Mouse (Mus musculus): Measurements from ENCODE around the gene Cacna2d3. TPM values are rescaled to one million over a fixed set of nuclear protein-coding genes. Genes with fewer than 3 reads are reported as not detected.

Gene Cacna2d3
- polyA plus RNA-seq, 1 experiment from 2014 or later = 1.1 TPM

DNA sequence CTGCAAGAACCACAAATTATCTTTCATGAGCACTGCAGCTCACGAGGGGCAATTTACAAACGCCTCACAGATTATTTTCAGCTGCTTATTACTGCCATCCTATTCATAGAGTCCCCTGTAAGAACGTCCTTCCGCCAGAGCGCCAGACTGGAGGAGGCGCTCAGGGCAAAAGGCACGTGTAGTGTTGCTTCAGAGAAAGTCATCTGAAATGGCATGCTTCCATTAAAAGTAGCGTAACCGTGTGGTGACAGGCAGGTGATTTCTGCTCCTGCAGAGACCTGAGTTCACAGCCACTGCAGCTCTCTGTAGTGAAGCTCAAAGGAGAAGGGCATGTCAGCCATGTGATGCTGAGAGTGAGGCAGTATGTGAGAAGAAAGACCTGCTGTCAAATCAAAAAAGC lies 691.1 kb downstream of the Cacna2d3 start:
- no peaks in the 10 kb centered on the region for H3K36me3 ChIP-seq
- no peaks in the 10 kb centered on the region for H3K27me3 ChIP-seq (ENCODE audit: insufficient read depth, poor library complexity, severe bottlenecking)
- WGBS = 58% methylated on average over 9 of the region's 9 CpGs
- no peak overlapping the region for H3K27ac ChIP-seq
- H3K4me3 ChIP-seq = no peak overlapping the region
- peaks cover 16% of the 10 kb centered on the region for H3K4me1 ChIP-seq
- no peak for DNase-seq (ENCODE audit: low spot score)
- no peaks in the 10 kb centered on the region for H3K9me3 ChIP-seq

DNA sequence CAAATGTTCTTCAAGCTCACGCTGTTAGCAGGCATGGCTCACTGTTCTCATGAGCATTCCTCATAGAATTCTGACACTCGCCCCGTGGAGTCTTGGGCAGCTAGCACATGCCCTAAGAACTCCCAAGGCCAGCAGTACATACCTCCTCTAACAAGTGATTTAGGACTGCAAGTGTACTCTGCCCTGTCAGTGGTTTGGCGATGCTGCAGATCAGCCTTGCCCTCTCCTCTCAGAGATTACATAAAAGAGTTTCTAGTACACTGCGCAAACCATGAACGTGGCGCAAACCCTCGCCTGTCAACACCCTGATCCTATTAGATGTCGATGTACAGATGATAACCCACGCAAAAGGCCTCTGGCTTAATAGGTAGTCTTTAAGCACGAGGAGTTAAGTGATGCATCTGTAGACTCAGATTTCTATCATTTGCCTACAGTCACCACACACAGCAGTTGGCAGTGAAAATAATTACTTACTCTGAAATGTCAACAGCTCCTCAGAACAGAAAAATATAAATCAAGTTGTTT lies 691.7 kb downstream of the Cacna2d3 start:
- WGBS = 47% methylated on average over 11 of the region's 11 CpGs

DNA sequence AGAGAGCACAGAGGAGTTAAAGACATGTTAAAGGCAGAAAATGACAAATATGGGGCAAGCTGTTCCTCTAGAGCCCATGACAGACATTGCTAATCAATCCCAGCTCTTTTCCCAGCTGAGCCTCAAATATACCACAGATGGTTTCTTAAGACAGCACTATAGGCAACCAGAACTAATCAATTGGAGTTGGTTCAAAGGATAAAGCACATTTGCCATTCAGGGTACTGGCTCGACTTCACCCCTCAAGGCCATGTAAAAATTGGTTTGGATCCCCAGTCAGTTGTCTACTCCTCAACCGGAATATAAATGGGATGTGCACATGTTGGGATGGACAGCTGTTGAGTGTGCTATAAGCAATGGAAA lies 692.6 kb downstream of the Cacna2d3 start:
- Histone ChIP-seq H3K9me3 (no peaks in the 10 kb centered on the region), H3K27ac (no peak overlapping the region), H3K27me3 (ENCODE audit: insufficient read depth, poor library complexity, severe bottlenecking) (no peaks in the 10 kb centered on the region), H3K4me3 (no peak overlapping the region), H3K4me1 (peaks cover 19% of the 10 kb centered on the region), H3K36me3 (no peaks in the 10 kb centered on the region)
- no peak for DNase-seq (ENCODE audit: low spot score)
- 74% methylated on average over 2 of the region's 2 CpGs for WGBS

More for the DNA sequence above, 691.7 kb downstream of the Cacna2d3 start:
- DNase-seq (ENCODE audit: low spot score) = no peak
- Histone ChIP-seq H3K4me3 (no peak overlapping the region), H3K27ac (no peak overlapping the region), H3K36me3 (no peaks in the 10 kb centered on the region), H3K27me3 (ENCODE audit: insufficient read depth, poor library complexity, severe bottlenecking) (no peaks in the 10 kb centered on the region), H3K9me3 (no peaks in the 10 kb centered on the region), H3K4me1 (peaks cover 19% of the 10 kb centered on the region)

DNA sequence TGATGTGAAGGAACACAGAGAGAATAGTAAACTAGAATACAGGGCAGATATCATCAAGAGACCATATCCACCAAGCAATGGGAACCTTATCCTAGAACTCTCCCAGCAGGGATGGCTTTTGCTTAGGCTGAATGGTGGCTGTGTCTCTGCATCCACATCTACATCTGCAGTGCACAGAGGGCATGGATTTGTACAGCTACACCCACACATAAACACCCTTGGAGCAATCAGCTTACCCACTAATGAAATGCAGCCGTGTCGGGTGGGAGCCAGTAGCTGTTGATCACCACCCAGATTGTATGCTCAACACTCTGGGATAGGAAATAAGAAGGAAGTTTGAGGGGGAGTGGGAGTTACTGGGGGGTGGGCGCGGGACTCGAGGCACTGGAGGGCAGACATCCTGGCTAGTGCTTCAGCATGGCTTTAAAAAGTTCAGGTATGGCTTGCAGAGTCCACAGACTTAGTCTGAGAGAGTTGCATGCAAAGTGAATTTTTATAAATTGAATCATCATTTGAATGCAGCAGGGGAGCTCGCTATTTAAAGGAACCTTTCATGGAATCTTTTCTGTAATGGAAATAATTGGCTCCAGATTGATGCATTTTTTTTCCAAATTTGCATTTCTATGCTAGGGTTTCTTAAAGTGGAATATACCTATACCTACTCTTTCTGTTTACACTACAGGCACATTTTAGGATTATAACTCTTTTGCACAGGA lies 693.1 kb downstream of the Cacna2d3 start:
- 86% methylated on average over 6 of the region's 6 CpGs for WGBS
- no peak for DNase-seq (ENCODE audit: low spot score)
- no peak overlapping the region for H3K4me3 ChIP-seq
- H3K27me3 ChIP-seq (ENCODE audit: insufficient read depth, poor library complexity, severe bottlenecking) = no peaks in the 10 kb centered on the region
- peaks cover 19% of the 10 kb centered on the region for H3K4me1 ChIP-seq
- no peaks in the 10 kb centered on the region for H3K9me3 ChIP-seq
- no peaks in the 10 kb centered on the region for H3K36me3 ChIP-seq
- H3K27ac ChIP-seq = no peak overlapping the region

DNA sequence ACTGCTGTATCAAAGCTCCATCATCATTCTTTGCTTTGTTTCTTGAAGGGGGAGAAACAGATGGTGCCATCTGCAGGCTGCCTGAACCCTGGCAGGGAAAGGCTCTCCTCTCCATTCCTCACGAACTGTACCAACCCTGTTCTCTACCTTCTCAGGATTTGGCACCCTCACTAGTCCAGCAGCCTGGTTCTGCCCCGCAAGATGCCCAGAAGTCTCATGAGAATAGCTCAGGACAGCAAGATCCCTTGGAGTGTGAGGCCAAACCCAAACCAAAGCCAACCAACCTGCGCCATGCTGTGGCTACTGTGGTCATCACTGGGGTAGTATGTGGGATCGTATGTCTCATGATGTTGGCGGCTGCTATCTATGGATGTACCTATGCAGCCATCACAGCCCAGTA lies 694.4 kb downstream of the Cacna2d3 start:
- H3K9me3 ChIP-seq = no peaks in the 10 kb centered on the region
- WGBS = 85% methylated on average over 5 of the region's 5 CpGs
- no peak overlapping the region for H3K27ac ChIP-seq
- DNase-seq (ENCODE audit: low spot score) = no peak
- no peaks in the 10 kb centered on the region for H3K27me3 ChIP-seq (ENCODE audit: insufficient read depth, poor library complexity, severe bottlenecking)
- H3K4me1 ChIP-seq = peaks cover 19% of the 10 kb centered on the region
- no peaks in the 10 kb centered on the region for H3K36me3 ChIP-seq
- H3K4me3 ChIP-seq = no peak overlapping the region

DNA sequence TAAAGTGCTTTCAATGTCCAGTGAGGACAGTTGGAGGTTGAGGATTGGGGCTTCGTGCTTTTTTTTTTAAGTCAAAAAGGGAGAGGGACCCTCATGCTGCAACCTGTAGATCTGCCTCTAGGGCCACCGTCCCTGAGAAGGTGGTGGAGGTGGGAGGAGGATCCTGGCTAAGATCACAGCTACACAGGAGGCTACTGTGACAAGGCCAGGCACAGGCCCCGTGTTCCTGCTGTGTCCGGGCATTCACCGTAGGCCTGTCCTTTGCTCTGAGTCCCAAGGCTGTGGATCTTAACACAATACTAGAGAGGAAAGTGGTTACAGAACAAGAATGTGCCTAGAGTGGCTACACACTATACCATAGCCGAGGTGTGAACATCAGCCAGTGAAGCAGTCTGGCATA lies 696.3 kb downstream of the Cacna2d3 start:
- WGBS = 71% methylated on average over 6 of the region's 6 CpGs
- H3K27ac ChIP-seq = no peak overlapping the region
- peak; percentile 64 for DNase-seq (ENCODE audit: low spot score)
- H3K4me1 ChIP-seq = peaks cover 16% of the 10 kb centered on the region
- H3K36me3 ChIP-seq = no peaks in the 10 kb centered on the region
- no peaks in the 10 kb centered on the region for H3K9me3 ChIP-seq
- no peak overlapping the region for H3K4me3 ChIP-seq
- no peaks in the 10 kb centered on the region for H3K27me3 ChIP-seq (ENCODE audit: insufficient read depth, poor library complexity, severe bottlenecking)

DNA sequence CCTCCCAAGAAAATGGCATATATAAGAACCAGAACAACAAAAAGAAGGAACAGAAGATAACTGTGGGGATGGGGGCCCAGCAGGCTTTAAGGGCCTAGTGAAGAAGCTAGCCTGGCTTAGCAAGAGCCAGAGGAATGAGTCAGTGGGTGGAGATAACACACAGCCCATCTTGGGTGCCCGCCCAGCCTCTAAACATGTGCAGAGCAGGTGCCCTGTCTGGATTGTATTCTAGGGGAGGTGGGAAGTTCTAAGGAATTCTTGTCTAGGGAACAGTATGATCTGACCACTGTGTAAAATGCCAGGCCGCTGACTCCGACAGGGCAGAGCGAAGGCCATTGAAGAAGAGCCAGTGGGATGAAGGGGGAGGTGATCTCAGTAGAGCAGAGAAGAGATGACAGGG lies 698.4 kb downstream of the Cacna2d3 start:
- Histone ChIP-seq H3K4me3 (no peak overlapping the region), H3K4me1 (peaks cover 15% of the 10 kb centered on the region), H3K27me3 (ENCODE audit: insufficient read depth, poor library complexity, severe bottlenecking) (no peaks in the 10 kb centered on the region), H3K27ac (no peak overlapping the region), H3K36me3 (no peaks in the 10 kb centered on the region), H3K9me3 (no peaks in the 10 kb centered on the region)
- DNase-seq (ENCODE audit: low spot score) = no peak
- 89% methylated on average over 4 of the region's 4 CpGs for WGBS

DNA sequence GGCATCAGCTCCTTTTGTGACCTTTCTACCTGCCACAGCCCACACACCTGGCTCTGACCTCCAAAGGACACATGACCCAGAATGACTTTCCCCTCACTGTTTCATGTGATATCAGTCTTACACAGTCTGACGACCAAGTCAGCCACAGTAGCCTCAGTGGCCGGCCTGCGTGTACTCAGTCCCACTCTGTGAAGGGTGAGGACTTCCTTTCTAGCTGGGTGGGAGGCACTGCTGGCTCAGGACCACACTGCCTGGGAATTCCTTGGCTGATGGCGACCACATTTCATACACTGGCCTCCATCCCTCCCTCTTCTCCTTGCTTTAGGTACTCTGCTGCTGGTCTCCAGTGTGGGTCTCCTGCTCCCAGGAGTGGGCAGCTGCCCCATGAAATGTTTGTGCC lies 700.4 kb downstream of the Cacna2d3 start:
- H3K27ac ChIP-seq = no peak overlapping the region
- H3K4me3 ChIP-seq = no peak overlapping the region
- H3K4me1 ChIP-seq = peaks cover 34% of the 10 kb centered on the region
- H3K27me3 ChIP-seq (ENCODE audit: insufficient read depth, poor library complexity, severe bottlenecking) = no peaks in the 10 kb centered on the region
- no peaks in the 10 kb centered on the region for H3K36me3 ChIP-seq
- no peaks in the 10 kb centered on the region for H3K9me3 ChIP-seq
- 65% methylated on average over 4 of the region's 4 CpGs for WGBS
- no peak for DNase-seq (ENCODE audit: low spot score)

DNA sequence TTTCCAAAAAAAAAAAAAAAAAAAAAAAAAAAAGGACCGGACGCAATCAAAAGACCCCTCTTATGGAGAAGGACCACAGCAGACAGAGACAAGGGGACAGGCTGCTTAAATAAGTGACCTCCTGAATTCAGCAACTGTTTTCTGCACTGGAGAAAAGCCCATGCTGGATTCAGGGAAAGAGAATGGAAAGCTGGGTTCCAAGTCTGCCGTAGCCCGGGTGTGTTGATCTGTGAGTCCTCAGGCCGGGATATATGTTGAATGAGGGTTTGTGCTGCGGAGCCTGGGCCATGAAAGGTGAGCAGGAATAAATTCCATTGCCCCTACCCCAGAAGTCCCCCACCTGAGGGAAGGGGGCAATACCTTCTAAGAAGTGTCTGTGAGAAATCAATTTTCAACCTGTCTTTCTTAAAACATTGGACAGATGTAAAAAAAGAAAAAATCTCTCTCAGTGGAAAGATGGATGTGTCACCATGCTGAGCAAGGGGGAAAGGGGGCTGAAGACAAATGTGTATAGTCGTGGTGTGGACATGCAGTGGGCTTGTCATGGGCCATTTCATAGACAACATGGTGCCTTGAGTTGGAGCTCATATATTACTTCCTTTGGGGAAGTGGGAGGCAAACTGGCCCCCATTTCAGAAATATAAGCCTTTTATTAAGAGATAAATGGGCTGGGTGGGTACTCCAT lies 703.2 kb downstream of the Cacna2d3 start:
- H3K27ac ChIP-seq = peak overlapping the region; percentile 77; the same call in 1 of the 2 replicates
- DNase-seq (ENCODE audit: low spot score) = no peak
- no peaks in the 10 kb centered on the region for H3K27me3 ChIP-seq (ENCODE audit: insufficient read depth, poor library complexity, severe bottlenecking)
- H3K4me1 ChIP-seq = peaks cover 34% of the 10 kb centered on the region
- WGBS = 35% methylated on average over 7 of the region's 7 CpGs
- H3K36me3 ChIP-seq = no peaks in the 10 kb centered on the region
- no peaks in the 10 kb centered on the region for H3K9me3 ChIP-seq
- H3K4me3 ChIP-seq = peak overlapping the region; percentile 28

DNA sequence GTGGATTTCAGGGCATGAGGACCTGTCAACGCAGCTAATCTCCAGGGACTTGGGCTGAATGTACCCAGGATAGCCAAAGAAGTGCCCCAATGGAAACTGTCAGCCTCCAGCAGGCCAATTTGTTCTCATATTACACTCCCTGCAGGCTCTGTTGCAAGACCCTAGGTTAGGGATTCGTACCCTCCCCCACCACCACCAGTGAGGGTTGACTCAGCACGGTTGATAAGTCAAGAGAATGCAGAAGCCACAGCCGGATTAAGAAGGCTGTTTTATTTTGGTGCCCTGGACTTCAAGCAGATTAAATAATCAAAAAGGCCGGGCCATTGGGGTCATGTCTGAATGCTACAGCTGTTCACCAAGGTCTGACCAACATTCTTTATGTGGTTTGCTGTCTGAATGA lies 703.8 kb downstream of the Cacna2d3 start, which contains the start of gene Lrtm1:
Gene Lrtm1 (plus strand): TSS at position 326 of the 400 bp plus-strand sequence.
- H3K4me3 ChIP-seq = peak within 1 kb of the TSS; percentile 28
- H3K27me3 ChIP-seq (ENCODE audit: insufficient read depth, poor library complexity, severe bottlenecking) = no peaks in the 10 kb centered on the region
- H3K4me1 ChIP-seq = peaks cover 34% of the 10 kb centered on the region
- no peaks in the 10 kb centered on the region for H3K9me3 ChIP-seq
- H3K27ac ChIP-seq = peak within 1 kb of the TSS; percentile 77
- DNase-seq (ENCODE audit: low spot score) = peak; percentile 91
- 4% methylated on average over 5 of the region's 5 CpGs for WGBS
- H3K36me3 ChIP-seq = no peaks in the 10 kb centered on the region

DNA sequence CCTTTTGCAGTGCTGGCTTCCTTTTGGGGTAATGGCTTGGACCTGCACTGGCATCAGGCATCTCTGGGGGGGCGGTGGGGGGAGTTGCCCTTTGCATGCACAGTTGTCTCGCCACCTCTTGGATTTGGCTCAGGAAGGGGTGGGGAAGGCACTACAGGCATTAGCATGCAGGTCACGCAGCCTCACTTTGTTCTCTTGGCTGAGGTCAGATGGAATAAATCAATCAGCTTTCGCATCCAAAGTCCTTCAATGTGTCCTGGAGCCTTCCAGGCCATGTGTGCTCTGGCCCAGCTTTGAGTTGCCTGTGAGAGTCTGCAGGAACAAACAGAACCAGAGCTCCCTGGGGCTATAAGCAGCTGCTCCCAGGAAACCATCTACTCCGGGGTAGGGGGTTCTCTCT lies 705.8 kb downstream of the Cacna2d3 start:
- DNase-seq (ENCODE audit: low spot score) = no peak
- 66% methylated on average over 5 of the region's 5 CpGs for WGBS
- Histone ChIP-seq H3K9me3 (no peaks in the 10 kb centered on the region), H3K4me3 (no peak overlapping the region), H3K27me3 (ENCODE audit: insufficient read depth, poor library complexity, severe bottlenecking) (no peaks in the 10 kb centered on the region), H3K36me3 (no peaks in the 10 kb centered on the region), H3K4me1 (peaks cover 31% of the 10 kb centered on the region), H3K27ac (no peak overlapping the region)

DNA sequence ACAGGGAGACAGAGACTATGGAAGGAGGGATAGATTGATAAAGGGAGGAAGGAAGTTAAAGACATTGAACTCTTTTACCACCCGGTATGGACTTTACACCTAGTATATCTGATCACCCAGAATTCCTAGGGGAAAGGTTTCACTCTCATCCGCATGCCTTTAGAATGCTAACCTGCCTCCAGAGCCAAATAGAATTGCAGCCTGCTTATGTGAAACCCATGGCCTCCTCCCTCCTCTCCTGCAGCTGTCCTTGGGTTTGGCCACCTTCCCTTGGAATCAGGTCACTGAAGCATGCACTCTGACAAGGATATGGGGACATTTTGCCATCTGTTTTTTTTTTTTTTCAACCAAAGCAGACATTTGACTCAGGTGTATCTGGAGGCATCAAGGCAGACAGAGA lies 707.0 kb downstream of the Cacna2d3 start:
- Histone ChIP-seq H3K36me3 (no peaks in the 10 kb centered on the region), H3K9me3 (no peaks in the 10 kb centered on the region), H3K4me1 (peaks cover 35% of the 10 kb centered on the region), H3K27ac (no peak overlapping the region), H3K4me3 (no peak overlapping the region), H3K27me3 (ENCODE audit: insufficient read depth, poor library complexity, severe bottlenecking) (no peaks in the 10 kb centered on the region)
- 68% methylated on average over 2 of the region's 2 CpGs for WGBS
- DNase-seq (ENCODE audit: low spot score) = no peak

DNA sequence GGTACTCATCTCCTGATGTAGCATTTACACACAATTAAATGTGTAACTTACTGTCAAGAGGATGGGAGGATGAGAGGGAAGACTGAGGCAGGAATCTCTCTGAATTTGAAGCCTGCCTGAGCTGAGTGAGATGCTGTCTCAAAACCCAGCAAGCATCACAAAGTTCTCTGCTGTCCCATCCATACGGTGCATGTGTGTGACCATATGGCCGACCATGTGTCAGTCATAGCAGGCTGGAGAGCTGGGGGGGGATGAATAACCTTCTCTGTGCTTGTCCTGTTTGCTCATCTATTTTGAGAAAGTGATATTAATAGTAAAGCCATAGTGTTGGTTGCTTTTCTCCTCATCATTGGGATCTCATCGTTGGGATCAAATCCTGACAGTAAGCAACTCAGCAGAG lies 708.5 kb downstream of the Cacna2d3 start:
- no peak overlapping the region for H3K4me3 ChIP-seq
- 81% methylated on average over 3 of the region's 3 CpGs for WGBS
- no peaks in the 10 kb centered on the region for H3K36me3 ChIP-seq
- peaks cover 29% of the 10 kb centered on the region for H3K4me1 ChIP-seq
- no peaks in the 10 kb centered on the region for H3K27me3 ChIP-seq (ENCODE audit: insufficient read depth, poor library complexity, severe bottlenecking)
- no peaks in the 10 kb centered on the region for H3K9me3 ChIP-seq
- H3K27ac ChIP-seq = no peak overlapping the region
- no peak for DNase-seq (ENCODE audit: low spot score)

Data from heart, embryonic 10.5 days (tissue).